Mouse (Mus musculus) thymus, adult 2 months (tissue): ENCODE results near the gene Ccdc146.

Source experiments
- CTCF ChIP-seq: fragments of 200-500 bp; IDR thresholded peaks from 2 replicates; pipeline ENCODE4 v1.5.1; 2012; ENCODE audit warnings: mild to moderate bottlenecking, control low read depth, low read length, moderate library complexity, borderline replicate concordance; ENCODE audit not compliant: control insufficient read depth, poor library complexity, insufficient read depth; ENCODE audit errors: extremely low read depth
- POLR2A ChIP-seq: fragments of 200-500 bp; IDR thresholded peaks from 2 replicates; pipeline ENCODE4 v1.6.1; 2012; ENCODE audit warnings: mild to moderate bottlenecking, low read length, control low read depth, moderate library complexity; ENCODE audit not compliant: control insufficient read depth, poor library complexity, insufficient read depth; ENCODE audit errors: extremely low read depth

DNA sequence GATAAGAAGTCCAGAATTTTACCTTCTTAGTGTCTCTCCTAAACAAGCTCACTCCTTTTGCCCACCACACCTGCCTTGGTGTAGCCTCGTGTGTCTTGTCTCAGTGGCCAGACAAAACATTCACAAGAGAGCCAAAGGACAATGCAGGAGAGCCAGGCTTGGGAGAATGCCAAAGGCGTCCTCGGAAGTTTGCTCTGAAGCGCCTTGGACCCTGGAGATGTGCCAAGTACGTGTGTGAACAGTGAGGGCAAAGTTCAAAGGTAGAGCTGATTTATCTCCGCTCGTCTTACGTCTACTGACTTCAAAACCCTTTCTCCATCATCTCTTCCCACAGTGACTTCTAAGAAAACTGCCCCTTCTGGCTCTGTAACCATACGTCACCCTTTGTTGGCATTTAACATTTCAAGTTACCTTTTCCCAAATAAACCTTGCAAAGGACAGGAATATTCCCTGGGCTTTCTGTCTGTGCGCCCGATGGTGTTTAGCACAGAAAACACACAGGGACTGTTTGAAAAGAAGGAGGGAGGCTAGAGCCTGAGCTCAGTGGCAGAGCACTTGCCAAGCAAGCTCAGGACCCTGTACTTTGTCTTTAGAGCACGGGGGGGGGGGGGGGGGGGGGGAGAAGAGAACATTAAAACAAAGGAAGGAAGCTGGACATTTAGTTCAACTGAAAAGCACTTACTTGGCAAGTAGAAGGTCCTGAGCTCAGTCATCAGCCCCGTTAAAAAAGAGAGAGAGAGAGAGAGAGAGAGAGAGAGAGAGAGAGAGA is 32.7 kb downstream of the Ccdc146 start:
- TF ChIP-seq POLR2A = no peak
- TF ChIP-seq CTCF = no peak
